Mouse (Mus musculus) layer of hippocampus, adult 6 months (tissue): ENCODE results near the gene Ccne1. TPM values are rescaled to one million over a fixed set of nuclear protein-coding genes. Genes with fewer than 3 reads are reported as not detected.

Experiments used
- long read RNA-seq, 2 experiments: library from polyadenylated mRNA; unstranded; transcript quantifications; one replicate each; pipeline ENCODE4 v2.0.0; 2019 to 2020
- polyA plus RNA-seq: library from polyadenylated mRNA; unstranded; fragments of <200 nt; fragmentation: Nextera tagmentation; gene quantifications from 2 replicates; pipeline ENCODE4 v1.2.3, GENCODE M21; 2021

The Ccne1 gene
- 15.0 and 20.4 TPM in 2 replicates for polyA plus RNA-seq
- long read RNA-seq, experiment 1, transcript Ccne1-201 (12 exons, 2,000 nt): major isoform, 35 of 48 reads
- long read RNA-seq, experiment 1, partial matches to known transcripts: 9 of 48 reads
- long read RNA-seq, experiment 1, other reads (novel, unspliced or antisense): 4 of 48 reads
- long read RNA-seq, experiment 2, transcript Ccne1-201 (12 exons, 2,000 nt): major isoform, 137 of 147 reads
- long read RNA-seq, experiment 2, partial matches to known transcripts: 2 of 147 reads
- long read RNA-seq, experiment 2, other reads (novel, unspliced or antisense): 8 of 147 reads

GRCm38 (mm10) chr7:38107371-38108259 is at the start of gene Ccne1:
Gene Ccne1, minus strand, starts transcription at chr7:38107534.

Other genes with a start within 250 kb of the Ccne1 start
- 23.0 and 24.8 TPM in 2 replicates for gene Uri1, start 84.0 kb downstream of the Ccne1 start, polyA plus RNA-seq
- 17.8 and 23.2 TPM in 2 replicates for gene 1600014C10Rik, start 75.7 kb upstream of the Ccne1 start, polyA plus RNA-seq
- 1.4 and 1.7 TPM in 2 replicates for gene Plekhf1, start 120.5 kb upstream of the Ccne1 start, polyA plus RNA-seq
- gene Pop4, start 163.9 kb upstream of the Ccne1 start, polyA plus RNA-seq: 18.3 and 20.7 TPM in 2 replicates